Mouse (Mus musculus): ENCODE measurements around the gene B3gat3. TPM values are rescaled to one million over a fixed set of nuclear protein-coding genes. Genes with fewer than 3 reads are reported as not detected.

B3gat3 gene
- 57.2 TPM for polyA plus RNA-seq (2017; shearing (Covaris generic))

DNA sequence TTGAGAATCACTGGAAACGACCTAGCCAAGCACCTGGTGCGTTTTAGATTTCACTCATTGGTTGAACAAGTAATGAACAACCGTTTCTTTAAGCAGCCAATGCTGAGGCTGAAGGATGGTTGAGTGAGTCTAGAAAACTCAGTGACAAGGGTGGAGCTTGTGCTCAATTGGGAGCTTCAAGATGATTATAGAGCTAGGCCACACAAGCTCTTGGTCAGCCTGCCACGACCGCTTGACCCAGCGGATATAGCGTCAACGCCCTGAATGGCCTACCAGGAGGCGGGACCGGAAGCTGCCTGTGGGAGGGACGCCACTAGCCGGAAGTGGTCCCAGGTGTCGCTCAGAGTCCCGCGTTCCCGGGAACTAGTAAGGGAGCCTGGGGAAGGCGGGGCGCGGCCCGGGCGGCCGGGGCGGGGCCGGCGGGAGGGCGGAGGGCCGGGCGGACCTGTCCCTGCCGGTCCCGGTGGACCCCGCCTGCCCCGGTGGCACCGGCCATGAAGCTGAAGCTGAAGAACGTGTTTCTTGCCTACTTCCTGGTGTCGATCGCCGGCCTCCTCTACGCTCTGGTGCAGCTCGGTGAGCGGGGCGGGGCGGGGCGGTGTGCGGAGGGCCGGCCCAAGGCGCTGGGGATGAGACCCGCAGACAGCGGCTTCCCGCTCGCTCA is at the start of gene B3gat3:
TSS of gene B3gat3 (plus strand) at position 302 of the 664 bp plus-strand sequence.

DNA sequence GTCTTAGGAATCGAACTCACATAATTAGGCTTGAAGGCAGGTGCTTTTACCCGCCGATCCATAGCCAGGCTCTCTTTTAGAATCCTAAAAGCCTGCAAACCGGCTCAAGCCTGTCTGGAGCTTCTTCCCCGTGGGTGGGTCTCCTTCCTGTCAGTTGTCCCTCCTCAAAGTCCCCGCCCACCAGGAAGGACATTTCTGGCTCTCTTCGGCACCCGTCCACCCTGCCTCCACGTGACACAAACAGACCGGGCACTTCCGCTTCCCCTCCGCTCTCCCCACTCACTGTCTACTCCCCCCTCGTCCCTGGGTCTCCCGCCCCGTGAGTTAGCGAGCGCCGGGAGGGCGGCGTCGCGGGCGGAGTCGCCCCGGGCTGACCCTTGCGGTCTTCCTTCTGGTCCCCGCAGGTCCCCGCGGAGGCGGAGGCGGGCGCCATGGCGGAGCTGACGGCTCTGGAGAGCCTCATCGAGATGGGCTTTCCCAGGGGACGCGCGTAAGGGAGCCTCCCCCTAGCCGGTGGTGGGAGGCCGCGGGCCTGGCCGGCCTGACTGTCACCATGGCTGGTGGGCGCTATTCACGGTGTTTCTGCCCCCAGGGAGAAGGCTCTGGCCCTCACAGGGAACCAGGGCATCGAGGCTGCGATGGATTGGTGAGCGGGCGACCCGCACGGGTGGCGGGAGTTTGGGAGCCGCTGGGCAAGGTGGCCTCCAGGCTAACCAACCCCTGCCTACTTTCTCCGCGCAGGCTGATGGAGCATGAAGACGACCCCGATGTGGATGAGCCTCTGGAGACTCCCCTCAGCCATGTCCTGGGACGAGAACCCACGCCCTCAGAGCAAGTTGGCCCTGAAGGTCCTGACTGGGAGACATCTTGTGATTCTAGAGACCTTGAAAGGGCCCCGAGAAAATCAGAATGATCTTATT is 48.6 kb upstream of the B3gat3 start, which contains the start of gene Ubxn1:
TSS of gene Ubxn1 (plus strand) at position 230 of the 920 bp plus-strand sequence.

DNA sequence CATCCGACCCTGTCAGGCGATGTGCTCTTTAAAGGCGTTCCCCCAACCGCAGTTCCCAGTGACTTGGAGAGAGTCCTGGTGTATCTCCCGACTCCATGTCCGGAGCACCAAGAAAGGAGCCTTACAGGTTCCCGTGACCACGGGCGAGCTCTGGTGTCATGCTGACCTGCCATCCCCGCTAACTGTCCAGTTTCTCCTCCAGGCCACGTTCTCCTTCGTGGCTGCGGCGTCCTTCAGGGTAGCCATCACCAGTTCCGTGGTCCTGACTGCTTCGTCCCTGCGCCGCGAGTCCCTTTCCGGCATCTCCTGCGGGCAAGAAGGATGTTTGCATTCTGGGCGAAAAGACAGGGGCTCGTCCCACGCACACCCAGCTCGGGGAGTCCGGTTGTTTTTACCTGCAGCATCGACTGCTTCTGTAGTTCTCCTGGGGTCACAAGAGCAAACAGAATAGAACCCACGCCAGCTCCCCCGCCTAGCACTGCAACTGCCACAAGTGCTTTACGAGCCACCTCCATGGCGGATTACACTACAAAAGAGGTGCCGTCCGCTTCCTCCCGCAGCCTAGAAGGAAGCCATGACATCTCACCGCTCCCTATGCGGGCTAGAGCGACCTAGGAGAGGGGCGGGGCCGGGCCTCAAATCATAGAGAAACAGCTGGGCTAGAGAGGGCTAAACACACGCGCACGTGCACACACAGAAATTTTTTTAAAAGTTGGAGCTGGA is 39.7 kb upstream of the B3gat3 start, which contains the start of gene Uqcc3:
TSS of gene Uqcc3 (minus strand) at position 613 of the 723 bp plus-strand sequence.

GRCm38 (mm10) chr19:8883616-8884015 is 36.6 kb upstream of the B3gat3 start, which contains the start of the genes Lbhd1 and Gm49403:
TSS of gene Lbhd1 (plus strand) at chr19:8883732.
TSS of gene Gm49403 (plus strand) at chr19:8883930.

DNA sequence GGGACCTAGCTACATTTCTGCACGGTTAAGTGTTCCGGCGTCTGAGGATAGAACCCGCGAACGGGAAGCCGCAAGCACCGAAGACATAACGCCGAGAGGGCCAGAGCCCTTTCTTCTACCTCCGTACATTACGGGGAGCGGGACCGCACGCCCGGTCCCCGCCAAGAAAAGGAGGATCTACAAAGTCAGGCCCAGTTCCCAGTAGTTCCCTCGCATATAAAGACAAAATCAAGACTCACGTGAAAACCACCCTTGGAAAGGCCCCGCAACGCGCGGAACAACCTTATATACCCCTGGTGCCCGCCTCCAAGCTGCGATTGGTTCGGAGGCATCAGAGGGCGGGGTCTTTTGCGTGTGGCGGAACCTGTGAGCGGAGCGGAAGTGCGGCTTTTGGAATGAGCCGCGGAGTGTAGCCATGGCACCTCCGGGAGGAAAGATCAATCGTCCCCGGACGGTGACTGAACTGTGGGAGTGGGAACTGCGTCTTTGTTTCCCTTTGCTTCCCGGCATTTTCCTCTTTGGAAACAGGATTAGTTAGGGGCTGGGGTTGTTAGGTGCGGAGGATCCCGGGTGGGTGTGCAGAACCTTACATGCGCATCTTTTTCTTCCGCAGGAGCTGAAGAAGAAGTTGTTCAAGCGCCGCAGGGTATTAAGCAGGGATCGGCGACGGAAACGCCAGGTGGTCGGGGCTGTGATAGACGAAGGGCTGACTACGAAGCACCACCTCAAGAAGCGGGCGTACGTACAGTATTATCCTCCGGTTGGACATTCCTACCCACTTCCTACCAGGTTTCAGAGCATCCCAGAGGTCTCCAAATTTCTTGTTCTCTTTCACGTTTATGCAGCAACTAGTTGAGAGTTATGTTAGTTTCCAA is 31.4 kb upstream of the B3gat3 start, which contains the start of the genes 1810009A15Rik and Gm49416:
TSS of gene 1810009A15Rik (plus strand) at position 343 of the 875 bp plus-strand sequence.
TSS of gene Gm49416 (plus strand) at position 416 of the 875 bp plus-strand sequence.

DNA sequence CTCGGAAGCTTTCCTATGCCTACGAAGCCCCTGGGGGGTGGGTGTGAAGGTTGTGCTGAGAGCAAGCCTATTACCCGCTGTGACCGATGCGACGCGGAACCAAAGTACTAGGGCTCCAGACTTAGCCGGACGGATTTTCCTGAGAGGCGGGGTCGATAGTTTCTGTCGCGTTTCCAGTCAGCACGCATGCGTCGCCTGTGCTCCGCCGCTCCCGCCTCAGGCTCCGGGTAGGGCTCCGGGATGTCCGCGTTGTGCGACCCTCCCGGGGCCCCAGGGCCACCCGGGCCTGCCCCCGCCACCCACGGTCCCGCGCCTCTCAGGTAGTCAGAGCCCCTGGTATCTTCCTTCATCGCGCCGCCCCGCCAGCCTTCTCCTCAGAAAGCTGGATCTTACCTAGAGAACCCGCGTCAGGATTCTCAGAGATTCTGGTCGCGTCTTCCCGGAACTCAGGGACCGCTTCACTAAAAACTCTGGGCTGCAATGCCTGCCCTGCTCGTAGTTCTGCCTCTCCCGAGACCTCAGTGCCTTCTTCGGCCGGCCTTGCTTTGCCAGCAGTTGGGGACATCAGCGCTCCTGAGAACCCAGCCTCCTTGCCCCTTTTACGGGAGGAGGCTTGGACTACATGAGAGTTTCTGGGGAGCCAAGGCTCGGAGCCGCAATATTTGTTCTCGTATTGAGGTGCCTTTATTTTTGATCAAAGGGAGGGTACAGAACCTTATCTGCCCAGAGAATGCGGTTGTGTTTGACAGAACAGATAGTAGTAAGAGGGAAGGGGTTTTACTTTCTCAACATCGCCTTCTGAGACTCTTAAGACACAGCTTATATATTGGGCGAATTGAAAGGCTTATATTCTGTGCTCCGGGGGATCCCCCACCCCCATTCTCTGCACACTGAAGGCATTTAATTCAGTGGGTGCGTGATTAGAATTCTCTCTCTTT is 27.1 kb upstream of the B3gat3 start, which contains the start of gene Ints5:
TSS of gene Ints5 (plus strand) at position 177 of the 938 bp plus-strand sequence.

DNA sequence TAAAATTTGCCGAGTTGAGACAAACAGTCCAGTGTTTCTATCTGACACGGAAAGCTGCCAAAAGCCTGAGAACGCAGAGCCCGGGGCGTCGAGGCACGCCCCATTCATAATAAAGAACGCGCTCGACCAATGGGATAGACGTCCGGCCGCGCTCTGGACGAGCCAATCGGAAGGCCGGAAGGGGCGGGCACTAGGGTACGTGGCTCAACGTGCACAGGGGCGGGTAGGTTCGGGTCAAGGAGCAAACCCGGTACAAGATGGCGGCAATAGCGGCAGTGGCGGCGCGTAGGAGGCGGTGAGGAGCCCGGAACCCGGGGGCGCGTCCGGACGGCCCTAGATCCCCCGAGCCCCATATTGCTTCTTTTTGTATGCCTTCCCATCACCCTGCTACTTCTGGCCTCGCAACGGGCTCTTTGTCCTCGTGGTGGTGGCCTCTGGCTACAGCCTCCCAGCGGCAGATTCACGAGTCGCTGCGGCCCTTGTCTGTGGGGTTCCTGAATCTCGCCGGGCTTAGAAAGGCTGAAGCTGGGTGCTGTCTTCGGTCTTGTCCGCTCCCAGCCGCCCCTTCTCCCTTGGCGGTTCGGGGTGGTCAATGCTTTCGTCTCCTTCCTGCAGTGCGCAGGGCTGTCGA is 22.2 kb upstream of the B3gat3 start, which contains the start of gene Ganab:
TSS of gene Ganab (plus strand) at position 207 of the 631 bp plus-strand sequence.

DNA sequence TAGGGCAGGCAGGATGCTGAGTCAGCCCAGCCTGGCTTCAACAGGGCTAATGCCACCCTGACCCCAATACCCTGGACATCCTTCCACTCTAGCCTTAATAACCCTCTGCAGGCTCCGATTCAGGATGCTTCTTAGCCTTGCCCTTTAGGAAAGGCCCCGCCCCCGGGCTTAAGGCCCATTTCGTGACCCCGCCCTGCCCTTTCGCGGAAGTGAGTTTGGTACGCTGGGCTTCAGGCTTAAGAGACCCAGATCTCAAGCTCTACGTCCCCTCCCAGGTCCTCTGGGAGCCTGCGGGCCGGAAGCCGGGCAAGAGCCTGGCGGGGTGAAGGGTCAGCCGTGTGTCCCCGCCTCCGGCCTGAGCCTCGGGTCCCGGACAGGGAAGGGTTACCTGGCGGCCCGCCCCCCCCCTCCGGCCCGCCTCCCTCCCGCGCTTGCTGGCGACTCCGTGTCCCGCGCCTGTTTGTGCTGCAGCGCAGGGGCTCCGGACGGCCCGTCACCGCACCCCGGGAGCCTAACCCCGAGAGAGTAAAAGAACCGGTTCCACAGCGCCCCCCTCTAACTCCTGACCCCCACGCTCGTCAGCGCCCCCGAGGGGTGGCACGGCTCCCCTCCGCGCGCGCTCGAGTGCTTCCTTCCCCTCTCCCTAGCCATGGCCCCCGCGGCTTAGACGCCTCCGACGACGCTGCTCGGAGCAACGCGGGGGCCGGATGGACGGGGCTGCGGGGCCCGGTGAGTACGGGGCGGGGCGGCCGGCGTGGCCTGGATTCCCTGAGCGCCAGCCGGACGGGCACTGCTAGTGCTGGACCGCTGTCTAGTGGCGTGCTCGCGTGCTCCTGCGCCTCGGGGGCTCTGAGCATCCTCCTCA is 9.3 kb downstream of the B3gat3 start, which contains the start of the genes Rom1 and Eml3:
TSS of gene Rom1 (minus strand) at position 133 of the 865 bp plus-strand sequence.
TSS of gene Eml3 (plus strand) at position 329 of the 865 bp plus-strand sequence.

GRCm38 (mm10) chr19:8941515-8942217 is 21.5 kb downstream of the B3gat3 start, which contains the start of gene Mta2:
TSS of gene Mta2 (plus strand) at chr19:8941875.

DNA sequence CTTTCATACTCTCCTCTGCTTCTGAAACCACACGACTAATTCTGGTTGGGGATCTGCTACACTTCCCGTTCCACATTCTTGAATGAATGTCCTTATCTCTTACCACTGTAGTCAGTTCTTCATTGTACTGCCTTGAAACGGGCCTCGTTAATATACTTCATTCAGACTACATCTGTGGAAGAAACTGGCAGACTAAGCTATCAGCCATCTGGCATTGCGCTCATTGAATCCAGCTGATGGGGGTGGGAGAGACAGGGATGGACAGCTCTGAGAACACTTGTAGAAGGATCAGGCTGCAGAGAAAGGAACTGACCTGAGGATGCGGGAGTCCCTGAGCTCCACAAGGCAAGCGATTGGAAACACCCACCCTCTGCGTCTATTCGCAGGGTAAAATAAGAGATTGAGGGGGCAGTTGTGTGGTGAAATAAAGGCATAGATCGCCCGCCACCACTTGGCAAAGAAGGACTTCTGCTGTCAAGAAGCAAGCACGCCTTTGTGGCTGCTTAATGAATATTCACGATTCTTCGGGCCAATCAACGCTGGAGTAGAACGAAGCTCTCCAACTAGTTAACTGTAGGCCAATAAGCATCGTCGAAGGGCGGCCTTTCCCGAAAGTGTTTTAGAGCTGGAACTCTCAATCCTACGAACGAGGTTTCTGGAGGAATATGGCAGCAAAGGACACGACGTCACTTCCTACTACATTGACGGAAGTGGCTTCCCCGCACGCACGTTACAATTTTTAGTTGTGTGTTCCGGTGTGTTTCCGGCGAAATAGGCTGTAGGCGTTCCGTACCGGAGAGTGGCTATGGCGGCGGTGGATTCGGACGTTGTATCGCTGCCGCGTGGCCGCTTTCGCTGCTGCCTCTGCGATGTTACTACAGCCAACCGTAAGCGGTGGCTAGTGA is 33.2 kb downstream of the B3gat3 start, which contains the start of gene Tut1:
TSS of gene Tut1 (plus strand) at position 713 of the 905 bp plus-strand sequence.

DNA sequence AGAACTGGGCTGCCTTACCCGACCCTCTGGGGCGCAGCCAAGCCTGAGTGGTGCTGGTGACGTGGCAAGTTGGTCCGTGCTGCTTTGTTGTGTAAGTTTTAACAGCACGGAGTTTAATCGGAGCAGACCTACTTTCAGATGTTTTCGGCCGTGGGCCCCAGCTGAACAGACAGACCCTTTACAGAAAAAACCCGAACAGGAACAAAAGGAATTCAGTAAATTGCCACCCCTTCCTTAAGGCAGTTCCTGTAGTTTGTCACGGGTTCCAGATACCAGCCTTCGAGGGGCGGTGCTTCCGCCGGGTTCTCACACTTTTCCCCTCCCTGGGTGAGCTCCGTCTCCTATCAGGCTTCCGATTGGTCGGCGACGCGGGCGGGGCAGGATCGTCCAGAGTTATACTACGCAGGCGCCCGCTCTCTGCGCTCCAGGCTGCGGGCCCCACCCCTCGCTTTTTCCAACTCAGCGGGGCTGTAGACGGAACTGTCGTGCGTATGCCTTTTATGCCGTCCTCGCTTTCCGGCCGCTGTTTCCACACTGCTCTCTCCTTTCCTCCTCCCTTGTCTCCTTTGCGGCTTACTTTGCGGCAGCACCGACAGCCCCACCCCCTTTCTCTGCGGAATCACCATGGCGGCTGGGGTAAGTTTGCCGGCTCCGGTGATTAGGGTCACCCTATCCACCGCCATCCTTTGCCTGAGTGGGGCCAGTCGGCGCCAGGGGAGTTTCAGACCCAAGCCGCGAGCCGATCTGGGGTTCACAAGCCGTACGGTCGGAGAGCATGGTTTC is 46.6 kb downstream of the B3gat3 start, which contains the start of gene Eef1g:
TSS of gene Eef1g (plus strand) at position 452 of the 783 bp plus-strand sequence.

